Mouse (Mus musculus) olfactory bulb, adult 2 months (tissue): ENCODE data around the gene Ttc33.

Source experiments
- CTCF ChIP-seq: fragments of 200-500 bp; IDR thresholded peaks from 2 replicates; pipeline ENCODE4 v1.5.1; 2012; ENCODE audit warnings: low read depth, mild to moderate bottlenecking, low read length, moderate library complexity; ENCODE audit not compliant: insufficient read depth
- POLR2A ChIP-seq: fragments of 200-500 bp; IDR thresholded peaks from 2 replicates; pipeline ENCODE4 v1.6.1; 2012; ENCODE audit warnings: mild to moderate bottlenecking, low read depth, low read length, moderate library complexity; ENCODE audit not compliant: insufficient read depth

- TF ChIP-seq CTCF (no peak), POLR2A (no peak)
Measured at GRCm38 (mm10) chr15:5266095-5266494, 80.8 kb downstream of the Ttc33 start.
